Mouse (Mus musculus) right cerebral cortex, postnatal 25 days (tissue): ENCODE measurements around the gene Hexb.

Experiments used
- DNase-seq: peaks from one replicate; pipeline ENCODE4 v3.0.0; 2022

Gene Hexb

GRCm38 (mm10) chr13:97223856-97224255 lies 25.7 kb upstream of the Hexb start:
- DNase-seq = no peak

- DNase-seq = no peak
These were observed 21.9 kb upstream of the Hexb start for GRCm38 (mm10) chr13:97220022-97220421.

DNA sequence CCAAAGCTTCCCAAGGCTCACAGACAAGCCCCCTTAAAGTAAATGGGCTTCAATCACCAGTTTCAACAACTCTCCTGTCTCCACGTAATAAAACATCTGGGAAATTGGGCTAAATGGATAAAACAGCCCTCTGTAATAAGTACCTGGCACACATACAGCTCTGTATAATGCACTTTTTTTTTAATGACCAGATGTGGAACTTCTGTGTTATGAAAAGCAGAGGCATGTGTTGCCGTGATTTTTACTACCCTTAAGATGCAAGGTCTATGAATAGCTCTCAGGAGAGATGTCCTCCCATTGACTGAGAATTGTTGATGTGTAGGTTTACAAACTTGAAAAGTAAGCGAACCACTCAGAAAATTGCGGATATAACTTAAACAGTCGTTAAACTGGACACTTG lies 18.0 kb upstream of the Hexb start:
- DNase-seq = no peak

GRCm38 (mm10) chr13:97215563-97215962 lies 17.4 kb upstream of the Hexb start:
- no peak for DNase-seq

- no peak for DNase-seq
These were observed 16.6 kb upstream of the Hexb start for GRCm38 (mm10) chr13:97214583-97215268.

GRCm38 (mm10) chr13:97208500-97209010 lies 10.4 kb upstream of the Hexb start:
- DNase-seq = no peak

GRCm38 (mm10) chr13:97208112-97208478 lies 9.9 kb upstream of the Hexb start:
- DNase-seq = no peak

DNA sequence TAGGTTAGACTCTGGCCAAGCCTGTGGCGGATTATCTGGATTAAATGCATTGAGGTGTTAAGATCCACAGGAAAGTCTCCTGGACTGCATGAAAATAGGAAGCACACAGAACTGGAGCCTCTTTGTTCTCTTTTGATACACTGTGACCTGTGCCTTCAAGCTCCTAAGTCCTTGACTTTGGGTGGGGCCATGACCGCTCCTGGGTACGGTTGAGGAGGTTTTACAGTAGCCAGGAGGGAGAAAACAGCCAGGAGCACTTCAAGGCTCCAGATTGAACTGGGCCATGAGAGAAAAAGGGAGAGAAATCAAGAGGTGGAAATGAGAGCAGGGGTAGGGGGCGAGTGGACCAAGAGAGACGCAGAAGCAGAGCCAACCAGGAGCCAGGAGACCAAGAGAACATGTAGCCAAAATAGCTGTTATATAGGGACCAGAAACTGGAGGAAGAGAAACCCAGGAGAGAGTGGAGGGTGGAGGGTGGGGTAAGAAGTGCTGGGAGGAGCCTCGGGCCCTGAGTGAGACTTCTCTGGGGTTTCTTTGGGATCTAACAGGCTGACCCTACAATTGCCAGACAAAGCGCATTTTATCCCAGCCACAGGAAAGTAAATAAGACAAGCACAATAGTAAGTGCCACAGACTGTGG lies 9.4 kb upstream of the Hexb start:
- no peak for DNase-seq

DNA sequence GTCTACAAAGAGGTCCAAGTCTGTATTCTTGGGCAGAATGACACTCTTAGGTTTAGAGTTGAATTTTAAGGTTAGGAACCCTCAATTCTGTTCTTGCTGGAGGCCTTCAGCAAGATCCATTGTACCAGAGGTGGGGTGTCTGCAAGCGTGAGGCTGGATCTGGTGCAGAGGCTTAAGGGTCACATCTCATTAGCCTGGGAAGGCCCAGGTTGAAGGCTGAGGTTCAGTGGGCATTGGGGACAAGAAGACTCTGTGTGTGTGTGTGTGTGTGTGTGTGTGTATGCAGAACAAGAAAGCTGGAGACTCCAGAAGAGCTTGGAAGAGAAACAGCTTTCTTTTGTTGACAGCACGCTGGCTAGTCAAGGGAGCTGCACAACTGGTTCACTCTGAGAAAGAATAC lies 7.9 kb upstream of the Hexb start:
- DNase-seq = no peak

DNA sequence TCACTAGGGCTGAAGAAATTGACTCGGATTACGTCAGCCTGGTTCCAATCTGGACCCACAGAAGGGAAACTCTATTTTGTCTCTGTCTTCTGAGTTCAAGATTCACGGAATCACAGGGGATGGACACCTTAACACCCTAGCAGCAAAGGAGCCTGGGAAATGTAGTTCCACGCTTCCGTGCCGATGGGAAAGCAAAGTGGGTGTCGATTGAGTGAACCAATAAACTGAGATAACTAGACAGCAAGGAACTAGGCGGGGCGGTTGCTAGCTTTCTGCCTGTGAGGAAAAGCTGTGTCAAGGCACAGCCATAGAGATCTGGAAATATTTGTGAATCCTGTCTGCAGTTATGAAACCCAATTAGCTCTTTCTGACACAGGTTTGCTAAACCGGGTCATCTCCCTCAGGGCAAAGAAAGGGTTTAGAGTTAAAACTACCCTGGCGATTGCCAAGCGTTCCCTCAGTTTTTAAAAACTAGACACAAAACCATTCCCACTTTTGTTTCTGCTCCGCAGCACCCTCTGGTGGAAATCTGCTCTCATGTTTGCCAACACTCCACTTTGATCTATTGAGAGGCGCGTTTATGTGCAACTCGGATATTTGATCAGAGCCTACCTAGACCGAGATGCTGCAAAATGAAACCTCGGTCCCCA lies 7.0 kb upstream of the Hexb start:
- peak; percentile 84 for DNase-seq

DNA sequence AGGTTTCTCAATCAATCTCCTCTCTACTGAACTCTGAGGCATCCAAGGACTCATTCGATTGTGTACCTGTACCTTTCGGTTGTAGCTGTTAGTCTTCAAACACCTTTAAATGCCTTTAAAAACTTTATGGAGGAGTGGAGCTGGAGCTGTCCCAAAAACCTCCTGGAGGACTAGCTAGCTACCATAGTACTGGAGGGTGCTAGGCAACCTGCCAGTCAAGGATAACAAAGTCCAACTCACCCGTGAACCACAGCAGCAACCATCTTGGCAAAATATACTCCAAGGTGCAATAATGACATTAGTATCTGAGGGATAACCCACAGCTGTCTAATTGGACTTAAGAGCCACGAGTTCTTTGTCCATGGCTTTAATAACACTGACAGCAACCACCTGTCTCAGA lies 3.7 kb upstream of the Hexb start:
- DNase-seq = no peak

DNA sequence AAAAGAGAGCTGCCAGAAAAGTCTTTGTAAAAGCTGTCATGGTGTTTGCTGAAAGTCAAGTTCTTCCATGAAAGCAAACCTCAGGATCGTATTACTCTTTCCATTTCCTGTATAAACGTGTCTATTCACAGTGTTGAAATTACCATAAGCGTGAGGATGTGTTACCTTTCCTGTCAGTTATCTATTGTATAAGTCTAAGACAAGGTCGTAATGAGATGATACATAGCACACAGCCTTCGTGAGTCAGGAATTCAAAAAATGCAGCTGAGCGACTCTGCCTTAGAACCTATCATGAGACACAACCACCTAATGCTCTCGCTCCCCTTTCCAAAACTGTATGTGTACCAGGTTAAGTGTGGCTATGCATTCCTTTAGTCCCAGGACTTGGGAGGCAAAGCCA lies 2.9 kb upstream of the Hexb start:
- DNase-seq = no peak

- no peak for DNase-seq
These were observed 966 bp upstream of the Hexb start for GRCm38 (mm10) chr13:97199123-97199522.

DNA sequence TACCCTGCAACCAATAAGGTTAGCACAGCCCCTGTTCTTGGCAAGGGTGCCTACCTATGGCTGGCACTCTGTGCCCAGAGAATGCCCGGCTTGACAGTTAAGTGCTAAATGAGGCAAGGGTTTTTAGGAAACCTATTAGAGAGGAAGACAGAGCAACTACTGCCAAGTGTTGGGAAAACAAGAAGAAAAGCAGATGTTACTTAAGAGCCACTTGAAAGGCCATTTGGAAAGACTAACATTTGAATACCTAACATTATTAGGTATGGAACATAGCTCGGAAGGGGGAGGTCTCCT lies 1.3 kb downstream of the Hexb start:
- no peak for DNase-seq

DNA sequence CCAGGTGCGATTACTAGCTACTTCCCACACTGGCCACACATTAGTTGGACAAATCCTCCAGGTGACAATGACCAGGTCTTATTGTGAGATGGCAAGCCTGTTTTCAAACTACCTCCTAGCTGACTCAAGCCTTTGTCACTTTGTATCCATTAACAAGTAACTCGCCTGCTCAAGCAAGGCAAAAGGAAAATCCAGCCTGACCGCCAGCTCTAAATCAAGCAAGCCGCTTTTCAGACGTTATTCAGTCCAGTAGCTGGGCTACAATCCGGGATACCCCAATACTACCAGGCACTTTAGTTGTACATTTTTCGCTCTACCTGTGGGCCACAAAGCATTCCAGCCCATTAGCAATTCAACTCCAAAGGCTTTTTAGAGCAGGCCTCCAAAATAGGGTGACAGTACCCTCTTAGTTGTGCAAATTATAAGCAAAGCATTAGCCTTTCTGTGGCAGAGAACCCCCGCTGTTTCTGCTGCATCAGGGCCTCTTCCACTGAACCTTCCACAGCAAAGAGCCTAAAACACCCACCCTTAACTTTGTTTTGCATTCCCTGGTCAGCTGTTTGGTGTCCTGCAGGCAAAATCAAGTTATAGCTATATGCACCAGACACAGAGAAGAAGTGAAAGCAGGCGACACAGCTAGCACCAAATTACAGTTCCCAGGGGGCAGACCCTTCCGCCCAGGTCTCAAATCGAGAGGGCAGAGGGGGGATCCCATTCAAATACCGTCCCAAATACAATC lies 1.8 kb downstream of the Hexb start:
- DNase-seq = no peak

DNA sequence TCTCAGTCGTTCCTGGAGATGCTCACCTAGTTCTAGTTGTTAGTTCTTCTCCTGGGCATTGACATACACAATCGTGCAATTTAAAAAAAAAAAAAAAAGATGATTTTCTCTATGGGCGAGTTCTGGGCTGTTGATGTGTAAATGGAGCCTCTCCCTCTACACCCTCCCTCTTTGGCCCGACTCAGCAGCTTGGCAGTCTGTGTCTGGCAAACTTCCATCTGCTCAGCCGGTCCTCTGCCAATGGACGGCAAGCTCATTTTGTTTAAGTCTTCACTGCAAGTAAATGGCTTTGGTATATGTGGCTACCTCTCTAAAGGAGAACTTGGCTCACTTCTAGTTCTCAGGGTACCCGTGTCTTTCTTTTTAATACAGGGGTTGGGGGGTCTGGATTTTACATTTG lies 4.7 kb downstream of the Hexb start:
- DNase-seq = peak; percentile 38

- no peak for DNase-seq
These were observed 5.5 kb downstream of the Hexb start for GRCm38 (mm10) chr13:97192649-97193048.

GRCm38 (mm10) chr13:97187693-97188092 lies 10.5 kb downstream of the Hexb start:
- no peak for DNase-seq

DNA sequence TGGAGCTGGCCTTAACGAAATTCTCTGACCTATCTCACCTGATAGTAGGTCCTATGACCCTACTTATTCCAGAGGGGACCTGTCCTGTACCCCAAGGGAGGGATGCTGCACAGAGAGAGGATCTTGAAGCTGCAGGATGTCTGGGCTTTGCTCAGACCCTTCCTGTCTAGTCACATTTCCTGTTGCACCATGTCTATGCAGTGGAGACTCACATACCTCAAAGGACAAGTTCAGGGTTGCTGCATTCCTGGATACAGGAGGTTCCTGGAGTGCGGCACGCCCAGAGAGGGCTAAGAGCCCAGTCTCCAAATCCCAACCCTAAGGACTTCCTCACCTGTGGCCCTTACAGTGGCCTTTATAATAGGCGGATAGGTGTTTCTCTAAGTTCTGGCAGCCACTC lies 11.8 kb downstream of the Hexb start:
- DNase-seq = no peak

DNA sequence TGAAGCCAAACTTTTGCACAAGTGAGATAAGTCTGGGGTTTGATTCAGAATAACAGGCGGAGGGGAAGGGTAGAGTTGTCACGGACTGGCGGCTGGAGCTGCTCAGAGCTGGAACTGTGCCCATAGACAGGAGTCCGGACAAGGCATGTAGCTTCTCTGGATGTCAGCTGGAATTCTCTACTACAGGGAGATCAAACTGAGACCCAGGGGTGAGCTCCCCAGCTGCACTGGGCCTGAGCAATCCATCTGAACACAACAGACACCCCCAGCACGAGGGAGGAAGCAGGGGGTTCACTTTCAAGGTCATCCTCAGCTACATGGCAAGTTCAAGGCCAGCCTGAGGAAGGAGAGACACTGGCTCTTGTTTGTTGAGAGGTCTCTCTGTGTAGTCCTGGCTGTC lies 13.5 kb downstream of the Hexb start:
- DNase-seq = no peak

GRCm38 (mm10) chr13:97184168-97184567 lies 14.0 kb downstream of the Hexb start:
- no peak for DNase-seq

DNA sequence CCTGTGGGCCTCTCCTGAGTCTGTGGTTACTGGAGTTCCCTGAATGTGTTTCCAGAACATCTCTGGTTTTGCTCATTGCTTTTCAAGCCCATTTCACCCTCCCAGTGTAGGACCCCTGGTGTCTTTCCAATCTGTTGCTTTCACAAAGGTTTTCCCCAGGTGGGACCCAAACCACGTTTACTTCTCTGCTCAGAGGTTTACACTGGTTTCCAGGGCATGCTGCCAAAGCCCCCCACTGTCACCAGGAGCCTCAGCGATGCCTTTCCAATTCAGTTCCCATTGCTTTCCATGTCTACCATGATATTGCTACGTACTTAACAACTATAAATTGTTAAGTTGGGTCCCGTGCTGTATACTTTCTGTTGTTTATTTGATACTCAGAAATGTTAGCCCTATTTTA lies 15.3 kb downstream of the Hexb start:
- DNase-seq = no peak

DNA sequence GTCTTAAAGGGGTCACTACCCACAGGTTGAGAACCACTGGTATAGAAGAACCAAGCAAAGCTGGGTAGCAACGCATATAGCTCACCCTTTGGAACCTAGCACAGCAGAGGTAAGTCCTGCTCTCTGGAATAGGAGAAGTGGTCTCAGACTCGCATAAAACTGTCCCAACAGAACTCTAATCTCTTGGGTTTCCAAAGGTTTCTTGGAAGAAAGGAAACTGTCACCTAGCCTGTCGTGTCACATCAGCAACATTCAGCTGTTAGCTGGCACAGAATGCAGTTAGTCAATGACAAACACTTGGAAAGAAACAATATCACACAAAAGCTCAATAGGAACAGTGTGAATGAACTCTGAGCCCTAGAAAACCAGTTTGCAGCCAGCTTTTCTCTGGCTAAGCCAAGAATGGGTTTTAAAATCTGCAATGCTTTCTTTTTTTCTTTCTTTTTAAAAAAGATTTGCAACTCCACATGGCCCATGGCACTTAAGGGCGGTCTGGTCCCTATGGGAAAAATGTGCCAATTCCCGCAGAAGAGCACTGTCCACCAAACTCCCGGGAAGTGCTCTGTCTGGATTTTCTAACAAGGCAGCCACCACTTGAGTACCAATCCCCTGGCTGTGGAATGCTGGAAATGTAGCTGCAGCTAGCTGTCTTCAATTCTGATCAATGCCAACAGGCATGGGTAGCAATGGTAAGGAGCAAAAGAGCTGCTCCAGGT lies 17.9 kb downstream of the Hexb start:
- DNase-seq = no peak
